Mouse (Mus musculus) c-Kit-positive CD71-negative TER-119-negative erythroid progenitor cells, embryonic 14.5 days (primary cell): ENCODE results near the gene L1td1.
A peak's percentile ranks its signal among the peaks of the same experiment; 100 is the strongest.
"Not testable (repeated sequence)": the region's sequence is repeated elsewhere in the genome, so short reads cannot be mapped to it uniquely, and the experiment has no call there.

Experiments
- DNase-seq: peaks from one replicate; pipeline ENCODE4 v3.0.0-alpha.2; 2013; ENCODE audit warnings: low read depth

Gene L1td1

DNA sequence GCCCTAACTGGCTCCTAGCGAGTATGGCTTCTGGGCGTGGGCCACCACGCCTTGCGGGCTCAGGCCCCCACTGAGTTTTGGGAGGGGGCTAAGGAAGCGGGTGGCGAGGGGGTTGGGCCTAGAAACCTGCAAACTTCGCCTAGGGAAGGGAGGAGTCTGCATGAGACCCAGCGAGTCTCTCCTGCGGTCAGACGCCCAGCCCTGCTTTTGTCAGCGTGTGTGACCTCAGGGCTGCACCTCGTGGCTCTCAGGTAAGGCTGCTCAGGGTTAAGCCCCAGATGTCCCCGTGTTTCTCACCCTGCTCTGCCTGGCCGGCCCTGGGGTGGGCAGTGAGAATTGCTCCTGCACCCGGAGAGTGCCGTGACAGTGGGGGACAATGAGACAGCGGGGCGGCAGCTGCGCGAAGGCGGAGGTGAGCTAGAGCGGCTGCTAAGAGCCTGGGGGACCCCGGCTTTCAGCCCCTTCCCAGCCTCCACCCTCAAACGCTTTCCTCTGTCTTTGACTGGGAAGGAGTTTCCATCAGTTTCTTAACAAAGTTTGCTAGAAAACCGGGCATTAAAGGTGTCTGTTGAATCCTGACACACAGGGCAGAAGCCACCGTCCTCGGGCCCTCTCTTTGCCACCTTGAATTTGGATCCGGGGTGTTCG lies at the start of gene L1td1:
TSS of gene L1td1 (plus strand) at position 145 of the 648 bp plus-strand sequence.
- DNase-seq: no peak

DNA sequence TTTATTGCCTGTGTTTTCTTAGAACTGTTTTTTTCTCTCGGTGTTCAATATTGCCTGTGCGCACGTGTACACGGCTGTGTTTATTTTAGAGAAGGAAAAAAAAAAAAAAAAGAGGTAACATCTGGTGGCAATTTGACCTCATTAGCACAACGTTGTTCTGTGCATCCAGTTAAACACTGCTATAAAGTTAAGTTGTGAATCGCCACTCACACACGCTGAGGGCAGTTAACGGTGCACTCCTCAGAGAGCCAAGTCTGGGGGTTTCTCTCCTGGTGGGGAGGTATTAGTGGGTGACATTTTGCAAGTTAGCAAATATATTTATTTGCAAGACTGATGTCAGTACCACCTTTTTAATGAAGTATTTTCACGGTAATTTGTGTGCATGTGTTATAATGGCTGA lies 49.0 kb upstream of the L1td1 start:
- DNase-seq: no peak

DNA sequence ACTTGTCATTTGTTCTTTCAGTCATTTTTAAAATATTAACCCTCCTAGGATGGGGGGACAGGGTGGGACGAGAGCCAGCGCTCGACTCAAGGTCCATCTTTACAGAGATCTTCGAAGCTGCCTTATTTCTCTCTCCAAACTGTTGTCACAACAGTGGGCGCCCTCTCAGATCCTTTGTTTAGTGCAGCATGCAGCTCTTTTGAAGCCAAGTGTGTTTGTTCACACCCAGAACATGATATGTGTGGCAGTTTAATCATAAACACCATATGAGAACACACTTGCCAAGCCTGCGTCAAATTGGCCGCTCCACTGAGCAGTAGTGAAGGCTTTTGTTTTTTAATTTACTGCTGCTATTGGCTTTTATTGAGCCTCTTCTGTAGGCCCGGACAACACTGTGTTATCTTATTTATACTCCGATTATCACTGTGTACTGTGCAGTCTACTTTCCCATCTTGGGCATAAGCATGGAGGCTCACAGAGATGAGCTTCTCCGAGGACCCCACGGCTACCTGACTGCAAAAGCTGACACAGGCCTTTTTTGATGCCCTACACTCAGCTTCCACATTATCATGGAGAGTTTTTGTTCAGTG lies 39.8 kb upstream of the L1td1 start:
- DNase-seq: no peak

DNA sequence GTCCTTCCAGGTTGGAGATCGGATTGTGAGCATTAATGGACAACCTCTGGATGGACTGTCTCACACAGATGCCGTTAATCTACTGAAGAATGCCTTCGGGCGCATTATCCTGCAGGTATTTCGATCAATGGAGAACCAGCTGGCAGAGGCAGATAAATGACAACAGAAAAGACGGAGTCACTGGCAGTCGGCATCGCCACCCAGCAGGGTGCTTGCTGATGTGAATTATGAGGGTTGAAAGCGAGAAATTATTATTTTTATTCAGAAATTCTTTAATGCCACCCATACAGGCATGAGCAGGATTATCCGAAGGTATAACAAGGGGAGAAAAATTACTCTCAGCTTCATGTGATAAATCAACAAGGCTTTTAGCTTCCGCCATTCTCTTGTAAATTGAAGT lies 38.4 kb upstream of the L1td1 start:
- DNase-seq: no peak

DNA sequence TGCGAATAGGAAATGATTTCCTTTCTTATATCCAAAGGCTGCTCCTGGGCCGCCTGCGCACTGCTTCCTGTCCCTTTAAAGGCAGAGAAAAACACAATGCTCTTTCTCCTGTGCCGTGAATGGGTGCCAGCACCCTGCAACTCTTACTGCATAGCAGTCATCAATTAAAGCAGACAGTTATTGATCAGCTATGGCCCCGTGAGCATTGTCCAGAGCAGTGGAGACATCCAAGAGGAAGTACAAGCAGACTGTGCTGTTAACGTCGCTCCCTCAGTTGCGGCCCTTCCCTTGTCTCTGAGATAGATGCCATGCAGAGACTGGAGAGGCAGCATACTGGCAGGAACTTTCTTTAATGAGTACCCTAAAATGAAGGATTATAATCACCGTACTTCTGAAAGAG lies 38.0 kb upstream of the L1td1 start:
- DNase-seq: no peak

DNA sequence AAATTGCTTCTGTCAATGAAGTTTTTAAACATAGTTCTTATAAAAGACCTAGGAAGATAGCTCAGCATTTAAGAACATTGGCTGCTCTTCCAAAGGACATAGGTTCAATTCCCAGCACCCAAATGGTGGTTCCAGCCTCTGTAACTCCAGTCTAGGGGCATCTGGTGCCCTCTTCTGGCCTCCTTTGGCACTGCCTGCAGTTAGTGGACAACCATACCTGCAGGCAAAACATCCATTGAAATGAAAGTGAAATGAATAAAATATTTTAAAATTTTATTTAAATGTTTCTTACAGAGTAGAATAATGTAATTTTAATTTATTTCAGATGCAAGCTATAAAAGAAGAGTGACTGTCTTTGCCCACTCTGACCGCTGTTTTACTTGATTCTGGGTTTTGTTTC lies 36.5 kb upstream of the L1td1 start:
- DNase-seq: no peak

DNA sequence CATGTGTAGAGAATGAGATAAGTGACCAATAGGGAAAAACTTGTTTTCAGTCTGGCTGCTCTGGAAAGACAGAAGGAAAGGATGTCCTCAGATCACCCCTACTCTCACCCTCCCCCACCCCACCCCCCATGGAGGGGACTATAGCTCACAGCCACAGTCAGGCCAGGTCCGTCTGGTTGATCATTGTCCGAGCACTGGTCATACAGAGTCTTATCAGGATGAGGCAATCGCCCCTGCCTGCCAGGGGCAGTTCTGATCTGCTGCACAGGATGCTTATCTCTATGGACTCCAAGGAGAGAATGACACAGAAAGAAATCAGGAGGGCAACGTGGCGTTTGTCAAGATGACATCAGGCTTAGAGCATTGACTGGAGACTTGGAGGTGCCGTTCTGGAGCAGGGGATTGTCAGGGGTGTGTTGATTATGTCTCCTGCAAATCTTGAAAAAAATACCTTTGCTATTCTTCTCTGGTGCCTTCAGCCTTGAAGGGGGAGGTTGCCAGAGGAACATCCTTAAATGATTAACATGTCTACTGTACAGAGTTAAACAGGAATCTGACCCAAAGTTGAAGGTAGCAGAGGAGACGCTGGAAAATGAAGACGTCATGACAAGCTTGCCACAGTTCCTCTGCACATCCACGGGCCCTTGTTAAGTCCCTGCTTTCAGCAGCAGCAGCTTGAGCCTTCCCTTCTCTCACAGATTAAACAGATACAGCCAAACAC lies 32.9 kb upstream of the L1td1 start:
- DNase-seq: no peak

DNA sequence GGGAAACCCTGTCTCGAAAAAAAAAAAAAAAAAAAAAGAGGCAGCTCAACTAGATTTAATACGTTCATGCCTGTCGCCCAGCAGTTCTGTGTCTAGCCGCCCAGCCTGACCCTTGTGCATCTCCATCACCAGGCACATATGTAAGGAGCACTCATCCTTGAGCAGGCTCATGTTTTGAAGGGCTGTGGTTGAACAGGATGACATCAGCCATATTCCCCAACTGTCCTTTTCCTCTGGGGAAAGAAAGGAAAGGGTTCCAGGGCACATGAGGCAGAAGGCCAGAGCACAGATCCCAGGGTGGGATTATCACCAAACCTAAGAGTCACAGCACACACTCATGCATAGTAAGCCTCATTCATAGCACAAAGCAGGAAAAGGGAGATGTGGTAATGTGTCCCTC lies 28.6 kb upstream of the L1td1 start:
- DNase-seq: no peak

DNA sequence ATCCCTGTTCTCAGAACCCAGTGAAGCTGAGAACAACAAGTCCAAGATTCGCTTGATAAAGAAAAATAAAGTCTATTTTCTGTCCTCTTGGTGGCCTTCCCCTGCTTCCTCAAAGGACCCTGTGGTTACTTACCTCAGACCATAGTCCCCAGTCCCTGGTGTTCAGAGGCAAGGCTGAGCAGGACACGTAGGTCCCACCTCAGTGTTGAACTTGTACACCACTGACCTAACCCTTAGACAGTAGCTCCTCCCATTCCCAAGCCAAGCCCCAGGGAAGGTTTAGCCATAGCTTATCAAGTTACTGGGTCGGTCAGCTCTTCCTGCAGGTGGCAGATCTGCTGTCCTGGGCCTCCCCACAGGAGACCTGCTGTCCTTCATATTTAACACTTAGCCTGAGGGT lies 27.6 kb upstream of the L1td1 start:
- DNase-seq: no peak

DNA sequence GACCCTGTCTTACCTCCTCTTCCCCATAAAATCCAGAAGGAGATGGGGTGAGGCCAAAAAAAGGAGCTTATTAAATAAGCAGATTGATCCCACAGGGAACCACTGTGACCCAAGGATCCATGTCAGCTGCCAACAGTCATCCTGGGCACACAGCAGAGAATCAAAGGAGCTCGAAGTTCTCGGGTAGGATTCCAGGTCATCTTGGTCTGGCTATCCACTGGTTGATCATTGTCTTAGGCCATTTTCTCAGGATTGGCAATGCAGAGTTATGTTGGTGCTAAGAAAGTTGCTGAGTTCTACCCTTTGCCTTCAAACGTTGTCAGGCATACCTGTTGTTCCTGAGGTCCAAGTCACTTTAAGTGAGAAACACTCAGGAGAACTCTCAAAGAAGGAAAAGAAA lies 26.4 kb upstream of the L1td1 start:
- DNase-seq: no peak

DNA sequence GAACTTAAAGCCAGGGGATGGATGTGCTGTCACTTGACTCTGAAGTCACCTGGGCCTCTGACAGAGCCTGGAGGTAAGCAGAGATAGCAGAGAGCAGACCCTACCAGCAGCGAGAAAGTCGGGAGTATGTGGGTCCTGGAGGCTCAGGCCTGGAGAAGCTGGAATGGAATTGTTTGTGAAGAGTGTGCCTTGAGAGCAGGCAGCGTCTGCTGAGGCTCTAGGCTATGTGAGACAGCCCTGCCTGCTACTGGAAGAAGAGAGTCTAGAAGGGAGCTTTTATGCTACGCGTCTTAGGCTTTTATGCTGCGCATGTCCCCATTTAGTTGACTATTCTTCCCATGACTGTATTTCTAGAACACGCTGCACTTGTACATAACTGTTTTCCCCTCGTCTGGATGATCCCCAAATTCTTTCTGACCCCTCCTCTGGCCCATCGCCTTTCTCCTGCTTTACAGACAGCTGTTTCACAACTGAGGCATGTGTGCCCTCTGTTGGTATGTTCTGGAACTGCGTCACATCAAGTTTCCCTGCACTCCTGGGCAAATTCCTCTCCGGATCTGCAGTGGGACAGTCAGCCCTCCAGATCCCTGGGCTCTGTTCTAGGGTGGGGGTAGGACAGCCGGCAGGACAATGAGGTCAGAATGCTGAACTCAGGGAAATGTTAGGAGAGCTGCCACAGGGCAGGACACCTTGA lies 24.2 kb upstream of the L1td1 start:
- peak; percentile 19 for DNase-seq

DNA sequence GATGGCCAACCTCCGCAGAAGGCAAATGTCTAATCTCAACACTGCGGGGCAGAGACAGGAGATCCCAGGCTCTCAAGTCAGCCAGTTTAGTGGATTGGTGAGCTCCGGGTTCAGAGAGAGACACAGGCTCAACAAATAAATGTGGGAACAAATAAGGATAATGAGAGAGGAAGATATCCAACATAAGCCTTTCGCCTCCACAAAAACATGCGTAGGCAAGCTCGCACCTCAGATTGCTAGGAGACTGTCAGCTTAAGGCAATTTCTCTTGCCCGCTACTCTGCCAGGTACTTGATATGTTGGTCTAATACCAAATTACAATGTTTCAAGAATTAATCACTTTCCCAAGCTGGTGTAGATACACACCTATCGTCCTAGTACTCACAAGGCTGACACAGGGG lies 15.6 kb upstream of the L1td1 start:
- DNase-seq: no peak

DNA sequence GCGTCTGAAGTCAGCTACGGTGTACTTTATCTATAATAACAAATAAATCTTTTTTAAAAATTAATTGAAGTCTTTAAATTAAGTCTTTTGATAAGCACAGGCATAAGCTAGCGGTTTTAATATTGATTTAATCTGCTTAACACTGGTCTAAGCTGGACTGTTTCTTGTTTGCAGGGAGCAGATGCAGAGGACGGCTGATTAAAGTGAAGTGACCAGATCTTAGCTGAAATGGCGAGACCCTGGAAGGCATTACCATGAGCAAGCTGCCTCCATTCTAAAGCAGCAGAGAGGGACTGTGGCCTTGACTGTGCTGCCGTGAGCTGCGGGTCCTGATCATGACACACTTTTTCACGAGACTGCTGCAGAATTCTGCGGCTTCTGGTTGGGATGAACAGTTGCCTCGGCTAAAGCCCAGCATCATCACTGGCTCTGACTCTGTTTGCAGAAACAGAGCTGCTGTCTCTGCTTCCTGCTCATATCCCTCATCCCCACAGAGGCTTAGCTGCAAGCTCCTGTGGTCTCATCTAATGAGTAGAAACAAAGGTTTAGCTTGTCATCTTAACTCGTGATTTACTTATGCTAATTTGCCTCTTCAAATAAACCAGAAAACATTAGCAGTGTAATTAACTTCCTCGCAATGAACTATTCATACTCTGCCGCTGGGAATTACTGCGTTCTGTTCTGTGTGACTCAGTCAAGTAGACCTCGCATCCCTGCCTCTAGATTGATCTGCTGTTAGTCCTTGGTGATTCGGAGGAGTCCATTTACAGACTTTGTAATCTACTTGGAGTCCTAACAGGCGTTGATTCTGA lies 8.6 kb upstream of the L1td1 start:
- DNase-seq: no peak

DNA sequence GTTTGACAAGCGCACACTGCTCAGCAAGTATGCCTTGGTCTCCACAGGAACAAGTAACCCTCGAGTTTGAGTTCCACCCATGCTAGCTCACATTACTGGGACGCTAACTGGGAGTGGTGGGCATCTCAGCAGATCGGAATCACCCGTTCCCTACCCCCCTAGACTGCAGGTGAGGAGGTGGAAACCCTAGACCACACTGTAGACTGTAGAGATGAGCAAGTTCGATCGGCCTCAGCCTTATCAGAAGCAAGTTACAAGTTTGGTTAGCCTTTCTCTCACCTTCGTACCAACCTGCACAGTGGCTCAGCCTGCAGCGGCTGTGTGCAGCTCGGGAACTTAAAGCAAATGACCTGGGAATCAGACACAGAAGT lies 8.0 kb upstream of the L1td1 start:
- DNase-seq: no peak

DNA sequence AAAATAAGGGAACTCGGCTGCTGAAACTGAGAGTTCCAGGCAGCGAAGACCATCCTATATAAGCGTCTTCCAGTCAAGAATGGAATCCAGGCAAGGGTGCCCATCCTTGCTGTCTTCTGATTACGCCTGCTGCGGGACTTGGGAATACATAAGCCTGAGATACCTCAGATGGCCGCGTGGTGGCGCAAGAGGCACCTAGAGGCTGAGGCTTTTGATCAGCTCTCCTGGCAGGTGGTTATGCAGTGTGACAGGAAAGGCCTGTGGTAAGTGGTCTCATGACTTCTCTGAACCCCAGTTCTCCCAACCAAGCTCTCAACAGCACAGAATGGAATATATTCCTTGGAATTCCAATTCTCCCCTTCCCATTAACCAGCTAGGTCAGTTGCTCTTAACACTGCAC lies 4.1 kb upstream of the L1td1 start:
- peak; percentile 38 for DNase-seq

DNA sequence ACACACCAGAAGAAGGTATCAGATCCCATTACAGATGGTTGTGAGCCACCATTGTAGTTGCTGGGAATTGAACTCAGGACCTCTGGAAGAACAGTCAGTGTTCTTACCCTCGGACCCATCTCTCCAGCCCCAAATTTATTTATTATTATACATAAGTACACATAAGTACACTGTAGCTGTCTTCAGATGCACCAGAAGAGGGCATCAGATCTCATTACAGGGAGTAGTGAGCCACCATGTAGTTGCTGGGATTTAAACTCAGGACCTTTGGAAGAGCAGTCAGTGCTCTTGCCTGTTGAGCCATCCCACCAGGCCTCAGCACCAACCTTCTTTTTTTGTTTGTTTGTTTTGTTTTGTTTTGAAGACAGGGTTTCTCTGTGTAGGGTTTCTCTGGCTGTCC lies 1.9 kb upstream of the L1td1 start:
- DNase-seq: not testable (repeated sequence)

DNA sequence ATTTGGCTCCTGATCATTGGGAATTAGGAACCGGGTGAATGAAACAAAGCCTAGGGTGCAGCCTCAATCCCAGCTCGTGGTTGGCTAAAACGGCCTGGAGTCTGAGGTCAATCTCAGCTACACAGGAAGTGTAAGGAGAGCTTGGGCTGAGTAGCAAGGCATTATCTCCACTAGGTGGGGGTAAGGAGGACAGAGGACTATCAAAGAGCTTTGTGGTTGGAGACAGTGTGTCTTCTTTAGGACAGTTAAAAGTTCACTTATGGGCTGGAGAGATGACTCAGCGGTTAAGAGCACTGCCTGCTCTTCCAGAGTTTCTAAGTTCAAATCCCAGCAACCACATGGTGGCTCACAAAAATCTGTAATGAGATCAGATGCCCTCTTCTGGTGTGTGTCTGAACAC lies 1.1 kb upstream of the L1td1 start:
- DNase-seq: peak; percentile 5

DNA sequence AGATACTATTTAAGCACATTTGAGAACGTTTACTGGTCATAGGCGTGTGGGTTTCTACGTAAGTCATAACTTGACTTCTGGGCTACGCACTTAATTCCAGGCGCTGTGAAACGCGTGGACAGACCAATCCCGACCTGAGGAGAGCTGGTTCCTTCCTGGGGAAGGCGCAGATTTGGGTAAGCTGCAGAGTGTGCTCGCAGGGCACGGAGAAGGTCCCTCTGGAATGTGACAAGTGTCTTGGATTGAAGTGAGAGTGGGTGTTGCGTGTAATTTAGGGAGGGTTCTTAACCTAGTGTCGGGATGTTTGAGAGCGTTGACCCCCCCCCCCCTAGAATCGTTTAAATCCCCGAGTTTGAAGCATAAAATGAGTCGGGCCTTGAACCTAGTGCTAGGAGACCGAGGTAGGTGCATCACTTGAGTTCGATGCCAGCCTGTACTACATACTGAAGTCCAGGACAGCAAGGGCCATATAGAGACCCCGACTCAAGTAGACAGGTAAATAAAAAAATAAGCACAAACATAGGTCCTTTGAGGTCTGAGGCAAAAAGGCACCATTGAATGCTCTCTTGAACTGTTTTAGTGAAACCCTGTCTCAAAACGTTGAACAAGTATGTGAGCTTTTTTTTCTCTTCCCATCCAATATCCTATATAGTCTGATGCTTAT lies 893 bp downstream of the L1td1 start:
- no peak for DNase-seq

DNA sequence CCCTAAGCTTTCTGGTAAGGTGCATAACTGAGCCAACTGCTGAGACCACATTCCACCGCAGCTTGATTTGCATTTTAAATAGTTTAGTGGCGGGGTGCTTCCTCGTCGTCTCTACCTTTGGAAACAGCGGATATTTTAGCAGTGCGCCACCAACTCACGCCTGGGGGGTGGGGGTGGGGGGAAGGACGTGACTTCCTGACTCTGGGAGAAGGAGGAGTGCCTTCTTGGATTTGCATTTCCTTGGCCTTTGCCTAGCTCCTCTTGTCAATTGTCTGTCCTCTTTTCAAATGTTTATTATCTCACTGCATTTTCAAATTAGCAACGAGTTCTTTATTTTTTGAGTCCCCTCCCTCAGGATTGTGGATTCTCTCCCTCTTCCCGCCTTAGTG lies 1.4 kb downstream of the L1td1 start:
- DNase-seq: no peak

DNA sequence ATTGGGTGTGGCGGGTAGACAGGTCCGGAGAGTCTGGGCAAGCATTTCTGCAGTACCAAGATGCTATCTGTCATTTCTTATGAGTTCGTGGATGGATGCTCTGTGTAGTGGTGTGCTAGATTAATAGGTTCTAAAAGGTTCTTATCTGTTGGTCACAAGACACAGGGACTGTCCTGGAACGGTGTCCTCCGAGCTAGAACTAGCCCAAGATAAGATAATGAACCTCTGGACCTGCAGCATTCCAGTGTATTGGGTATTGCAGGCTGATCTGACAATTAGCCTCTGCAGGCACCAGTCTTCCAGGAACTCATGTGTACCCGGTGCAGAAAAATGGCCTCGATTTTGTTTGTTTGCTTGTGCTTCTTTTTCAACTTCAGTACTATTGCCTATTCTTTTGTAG lies 2.2 kb downstream of the L1td1 start:
- no peak for DNase-seq

DNA sequence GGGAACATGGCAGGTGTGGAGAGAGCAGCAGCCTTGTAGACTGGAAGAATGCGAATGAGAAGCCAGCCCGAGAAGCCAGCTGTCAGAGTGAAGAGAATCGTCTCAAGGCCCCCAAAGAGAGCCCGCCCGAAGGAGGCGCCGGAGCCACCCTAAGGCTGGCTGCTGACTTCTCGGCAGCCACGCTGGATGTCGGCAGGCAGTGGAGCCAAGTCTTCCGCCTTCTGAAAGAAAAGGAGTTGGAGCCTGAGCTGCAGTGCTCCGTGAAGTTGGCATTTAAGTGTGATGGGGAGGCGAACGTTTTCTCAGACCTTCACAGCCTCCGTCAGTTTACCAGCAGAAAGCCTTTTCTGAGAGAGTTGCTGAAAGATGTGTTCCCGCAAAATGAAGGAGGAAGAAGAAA lies 7.1 kb downstream of the L1td1 start:
- no peak for DNase-seq

DNA sequence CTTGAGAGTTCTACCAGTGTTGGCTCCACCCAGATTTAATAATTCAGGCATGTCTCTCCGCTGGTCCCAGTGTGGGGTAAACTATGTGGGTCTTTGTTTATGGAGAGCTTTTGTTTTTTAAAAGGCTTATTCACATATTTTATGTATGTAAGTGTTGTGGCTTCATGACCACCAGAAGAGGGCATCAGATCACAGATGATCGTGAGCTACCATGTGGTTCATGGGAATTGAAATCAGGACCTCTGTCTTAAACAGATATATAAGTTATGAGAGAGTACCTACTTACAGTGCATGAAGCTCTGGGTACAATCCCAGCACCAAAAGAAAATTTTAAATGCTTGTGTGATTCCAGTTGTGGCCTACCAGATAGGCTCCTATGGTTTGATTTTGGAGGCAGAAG lies 13.2 kb downstream of the L1td1 start:
- no peak for DNase-seq
